Mouse (Mus musculus): ENCODE results near the gene Crybg2. TPM values are rescaled to one million over a fixed set of nuclear protein-coding genes. Genes with fewer than 3 reads are reported as not detected.

The Crybg2 gene
- total and polyA plus RNA-seq, 2 experiments = 1.4 to 1.6 TPM

- Histone ChIP-seq H3K79me2 (ENCODE audit: control insufficient read depth, insufficient read depth, low read length) (no peaks in the 10 kb centered on the region), H3K9ac (ENCODE audit: low read depth, low read length) (no peak overlapping the region), H3K27me3 (ENCODE audit: control insufficient read depth, insufficient read depth, low read length) (no peaks in the 10 kb centered on the region), H3K4me3 (ENCODE audit: insufficient read depth, low read depth, low read length) (no peak overlapping the region), H3K36me3 (ENCODE audit: control insufficient read depth, insufficient read depth, low read length) (no peaks in the 10 kb centered on the region), H3K4me1 (ENCODE audit: control insufficient read depth, insufficient read depth, low read length) (no peaks in the 10 kb centered on the region), H3K27ac (replicated peaks; ENCODE audit: insufficient read depth, low read depth, low read length) (no peak overlapping the region)
- TF ChIP-seq POLR2A (IDR thresholded peaks at IDR 0.05; ENCODE audit: extremely low read depth, insufficient read depth, low read length) (no peak), CTCF (IDR thresholded peaks at IDR 0.05; ENCODE audit: low read depth, low read length) (no peak)
- DNase-seq (ENCODE audit: extremely low read depth, low read depth, low spot score) = no peak
- 66% methylated on average over 5 of the region's 5 CpGs for WGBS
Observed at GRCm38 (mm10) chr4:134051912-134052311, 8.7 kb upstream of the Crybg2 start.

- Histone ChIP-seq H3K27me3 (ENCODE audit: control insufficient read depth, insufficient read depth, low read length) (no peaks in the 10 kb centered on the region), H3K36me3 (ENCODE audit: control insufficient read depth, insufficient read depth, low read length) (no peaks in the 10 kb centered on the region), H3K9ac (ENCODE audit: low read depth, low read length) (no peak overlapping the region), H3K79me2 (ENCODE audit: control insufficient read depth, insufficient read depth, low read length) (no peaks in the 10 kb centered on the region), H3K27ac (replicated peaks; ENCODE audit: insufficient read depth, low read depth, low read length) (no peak overlapping the region), H3K4me1 (ENCODE audit: control insufficient read depth, insufficient read depth, low read length) (no peaks in the 10 kb centered on the region), H3K4me3 (ENCODE audit: insufficient read depth, low read depth, low read length) (no peak overlapping the region)
- TF ChIP-seq CTCF (IDR thresholded peaks at IDR 0.05; ENCODE audit: low read depth, low read length) = no peak
- TF ChIP-seq POLR2A (IDR thresholded peaks at IDR 0.05; ENCODE audit: extremely low read depth, insufficient read depth, low read length) = no peak
- DNase-seq (ENCODE audit: extremely low read depth, low read depth, low spot score) = no peak
- WGBS = 45% methylated on average over 8 of the region's 8 CpGs
Observed at GRCm38 (mm10) chr4:134052560-134052959, 8.1 kb upstream of the Crybg2 start.

GRCm38 (mm10) chr4:134053538-134053937 is 7.1 kb upstream of the Crybg2 start, which contains the start of gene Zfp683:
Gene Zfp683, plus strand, starts transcription at chr4:134053838.
- Histone ChIP-seq H3K9ac (ENCODE audit: low read depth, low read length) (no peak within 1 kb of the TSS), H3K4me1 (ENCODE audit: control insufficient read depth, insufficient read depth, low read length) (no peaks in the 10 kb centered on the region), H3K27me3 (ENCODE audit: control insufficient read depth, insufficient read depth, low read length) (no peaks in the 10 kb centered on the region), H3K27ac (replicated peaks; ENCODE audit: insufficient read depth, low read depth, low read length) (no peak within 1 kb of the TSS), H3K4me3 (ENCODE audit: insufficient read depth, low read depth, low read length) (no peak within 1 kb of the TSS), H3K36me3 (ENCODE audit: control insufficient read depth, insufficient read depth, low read length) (no peaks in the 10 kb centered on the region), H3K79me2 (ENCODE audit: control insufficient read depth, insufficient read depth, low read length) (no peaks in the 10 kb centered on the region)
- no peak for TF ChIP-seq POLR2A (IDR thresholded peaks at IDR 0.05; ENCODE audit: extremely low read depth, insufficient read depth, low read length)
- TF ChIP-seq CTCF (IDR thresholded peaks at IDR 0.05; ENCODE audit: low read depth, low read length) = no peak
- WGBS = 85% methylated on average over 3 of the region's 3 CpGs
- DNase-seq (ENCODE audit: extremely low read depth, low read depth, low spot score) = no peak

- no peak overlapping the region for H3K27ac ChIP-seq (replicated peaks; ENCODE audit: insufficient read depth, low read depth, low read length)
- H3K4me3 ChIP-seq (ENCODE audit: insufficient read depth, low read depth, low read length) = peak overlapping the region; percentile 34; the same call in 1 of the 2 replicates
- H3K36me3 ChIP-seq (ENCODE audit: control insufficient read depth, insufficient read depth, low read length) = no peaks in the 10 kb centered on the region
- no peaks in the 10 kb centered on the region; the same call in 1 of the 2 replicates for H3K4me1 ChIP-seq (ENCODE audit: control insufficient read depth, insufficient read depth, low read length)
- H3K9ac ChIP-seq (ENCODE audit: low read depth, low read length) = no peak overlapping the region
- H3K79me2 ChIP-seq (ENCODE audit: control insufficient read depth, insufficient read depth, low read length) = no peaks in the 10 kb centered on the region
- no peak for DNase-seq (ENCODE audit: extremely low read depth, low read depth, low spot score)
- no peak for TF ChIP-seq POLR2A (IDR thresholded peaks at IDR 0.05; ENCODE audit: extremely low read depth, insufficient read depth, low read length)
- no peak for TF ChIP-seq CTCF (IDR thresholded peaks at IDR 0.05; ENCODE audit: low read depth, low read length)
- 26% methylated on average over 14 of the region's 14 CpGs for WGBS
- H3K27me3 ChIP-seq (ENCODE audit: control insufficient read depth, insufficient read depth, low read length) = no peaks in the 10 kb centered on the region
Observed at GRCm38 (mm10) chr4:134058166-134058715, 2.4 kb upstream of the Crybg2 start.

- Histone ChIP-seq H3K4me1 (ENCODE audit: control insufficient read depth, insufficient read depth, low read length) (no peaks in the 10 kb centered on the region; the same call in 1 of the 2 replicates), H3K27me3 (ENCODE audit: control insufficient read depth, insufficient read depth, low read length) (no peaks in the 10 kb centered on the region), H3K9ac (ENCODE audit: low read depth, low read length) (no peak overlapping the region), H3K36me3 (ENCODE audit: control insufficient read depth, insufficient read depth, low read length) (no peaks in the 10 kb centered on the region), H3K79me2 (ENCODE audit: control insufficient read depth, insufficient read depth, low read length) (no peaks in the 10 kb centered on the region), H3K27ac (replicated peaks; ENCODE audit: insufficient read depth, low read depth, low read length) (no peak overlapping the region), H3K4me3 (ENCODE audit: insufficient read depth, low read depth, low read length) (no peak overlapping the region)
- DNase-seq (ENCODE audit: extremely low read depth, low read depth, low spot score) = no peak
- TF ChIP-seq POLR2A (IDR thresholded peaks at IDR 0.05; ENCODE audit: extremely low read depth, insufficient read depth, low read length) = no peak
- no peak for TF ChIP-seq CTCF (IDR thresholded peaks at IDR 0.05; ENCODE audit: low read depth, low read length)
- WGBS = 79% methylated on average over 6 of the region's 6 CpGs
Observed at GRCm38 (mm10) chr4:134058908-134059307, 1.7 kb upstream of the Crybg2 start.

GRCm38 (mm10) chr4:134061166-134061830 is 683 bp downstream of the Crybg2 start:
- Histone ChIP-seq H3K9ac (ENCODE audit: low read depth, low read length) (no peak overlapping the region), H3K4me1 (ENCODE audit: control insufficient read depth, insufficient read depth, low read length) (no peaks in the 10 kb centered on the region; the same call in 1 of the 2 replicates), H3K36me3 (ENCODE audit: control insufficient read depth, insufficient read depth, low read length) (no peaks in the 10 kb centered on the region), H3K4me3 (ENCODE audit: insufficient read depth, low read depth, low read length) (no peak overlapping the region), H3K27me3 (ENCODE audit: control insufficient read depth, insufficient read depth, low read length) (no peaks in the 10 kb centered on the region), H3K79me2 (ENCODE audit: control insufficient read depth, insufficient read depth, low read length) (no peaks in the 10 kb centered on the region), H3K27ac (replicated peaks; ENCODE audit: insufficient read depth, low read depth, low read length) (0 out of 2 replicates have a peak overlapping the region, but pooled peaks have one; percentile 38)
- 68% methylated on average over 18 of the region's 18 CpGs for WGBS
- DNase-seq (ENCODE audit: extremely low read depth, low read depth, low spot score) = peak; percentile 46
- TF ChIP-seq POLR2A (IDR thresholded peaks at IDR 0.05; ENCODE audit: extremely low read depth, insufficient read depth, low read length) (no peak), CTCF (IDR thresholded peaks at IDR 0.05; ENCODE audit: low read depth, low read length) (no peak)
